Mouse (Mus musculus) CH12.LX (cell line): ENCODE measurements around the gene Map7. TPM values are rescaled to one million over a fixed set of nuclear protein-coding genes. Genes with fewer than 3 reads are reported as not detected.

Experiments
- DNase-seq: peaks from one replicate; pipeline ENCODE4 v3.0.0-alpha.2; 2013; ENCODE audit errors: extremely low read depth
- H3K27ac ChIP-seq: 2 replicates; pipeline ENCODE4 v1.5.1; 2012; ENCODE audit warnings: low read depth, mild to moderate bottlenecking, control low read depth, moderate library complexity; ENCODE audit not compliant: insufficient read depth
- H3K27me3 ChIP-seq: replicated peaks from 2 replicates; pipeline ENCODE3; 2012; ENCODE audit warnings: inconsistent platforms
- H3K36me3 ChIP-seq, 2 experiments: replicated peaks in 1 of 2; 2 replicates each; pipeline versions ENCODE3 to v1.6.1; 2012; ENCODE audit warnings: inconsistent platforms in 1 of 2, low read length in 1 of 2, mild to moderate bottlenecking in 1 of 2, mixed read lengths in 1 of 2, moderate library complexity in 1 of 2; ENCODE audit not compliant: control insufficient read depth in 1 of 2, insufficient read depth in 1 of 2
- H3K4me1 ChIP-seq, 2 experiments: 2 replicates each; pipeline ENCODE4 v1.6.1; 2012; ENCODE audit warnings: inconsistent platforms in 1 of 2, moderate library complexity in 1 of 2; ENCODE audit not compliant: insufficient read depth in 2 of 2, control insufficient read depth in 1 of 2
- H3K4me2 ChIP-seq: 2 replicates; pipeline ENCODE4 v1.6.1; 2012; ENCODE audit warnings: low read depth, mild to moderate bottlenecking, control low read depth; ENCODE audit not compliant: poor library complexity, insufficient read depth, severe bottlenecking
- H3K4me3 ChIP-seq, 3 experiments: fragments of 150-350 bp in 1 of 3; sonication (generic) in 1 of 3; replicated peaks in 1 of 3; 2 replicates each; pipeline versions ENCODE3 to v1.5.1; 2011 to 2012; ENCODE audit warnings: low read depth in 2 of 3, low read length in 2 of 3, mild to moderate bottlenecking in 2 of 3, moderate library complexity in 2 of 3, control low read depth in 1 of 3, improper control_type of control experiment in 1 of 3, inconsistent platforms in 1 of 3, mixed read lengths in 1 of 3; ENCODE audit not compliant: poor library complexity in 1 of 3
- H3K79me2 ChIP-seq: replicated peaks from 2 replicates; pipeline ENCODE4 v1.6.1; 2012; ENCODE audit warnings: mild to moderate bottlenecking, moderate library complexity; ENCODE audit not compliant: control insufficient read depth, poor library complexity, insufficient read depth, severe bottlenecking; ENCODE audit errors: extremely low read depth
- H3K9ac ChIP-seq: 2 replicates; pipeline ENCODE4 v1.6.1; 2012; ENCODE audit warnings: low read depth, mild to moderate bottlenecking, control low read depth, moderate library complexity; ENCODE audit not compliant: insufficient read depth
- H3K9me3 ChIP-seq: replicated peaks from 2 replicates; pipeline ENCODE3; 2012; ENCODE audit warnings: low read length, inconsistent platforms, mixed read lengths
- CTCF ChIP-seq, 2 experiments: IDR thresholded peaks in 1 of 2; conservative IDR thresholded peaks in 1 of 2; 2 replicates each; pipeline ENCODE4 v1.5.1; 2011 to 2012; ENCODE audit warnings: low read depth in 2 of 2, low read length in 2 of 2, improper control_type of control experiment in 1 of 2, inconsistent platforms in 1 of 2, mild to moderate bottlenecking in 1 of 2, moderate library complexity in 1 of 2
- GABPA ChIP-seq: IDR thresholded peaks from 2 replicates; pipeline ENCODE4 v1.6.1; 2012; ENCODE audit warnings: low read depth, low read length, improper control_type of control experiment, inconsistent platforms; ENCODE audit not compliant: insufficient replicate concordance
- HCFC1 ChIP-seq: IDR thresholded peaks from 2 replicates; pipeline ENCODE4 v1.6.1; 2012; ENCODE audit warnings: low read depth, mild to moderate bottlenecking, inconsistent platforms, low read length, improper control_type of control experiment
- JUND ChIP-seq: conservative IDR thresholded peaks from 2 replicates; pipeline ENCODE4 v1.6.1; 2011; ENCODE audit warnings: low read depth, low read length, improper control_type of control experiment
- MAX ChIP-seq: IDR thresholded peaks from 2 replicates; pipeline ENCODE4 v1.6.1; 2011; ENCODE audit warnings: low read length, improper control_type of control experiment
- MAZ ChIP-seq: IDR thresholded peaks from 2 replicates; pipeline ENCODE4 v1.6.1; 2012; ENCODE audit warnings: low read depth, mild to moderate bottlenecking, inconsistent platforms, low read length, improper control_type of control experiment, moderate library complexity
- MYC ChIP-seq: IDR thresholded peaks from 2 replicates; pipeline ENCODE4 v1.6.1; 2011; ENCODE audit warnings: low read depth, mild to moderate bottlenecking, improper control_type of control experiment, low read length
- NRF1 ChIP-seq: IDR thresholded peaks from 2 replicates; pipeline ENCODE4 v1.6.1; 2014; ENCODE audit warnings: low read depth, mild to moderate bottlenecking, inconsistent platforms, low read length, improper control_type of control experiment, moderate library complexity
- POLR2AphosphoS2 ChIP-seq: IDR thresholded peaks from 2 replicates; pipeline ENCODE4 v1.6.1; 2011; ENCODE audit warnings: low read depth, low read length, improper control_type of control experiment
- RCOR1 ChIP-seq: conservative IDR thresholded peaks from 2 replicates; pipeline ENCODE4 v1.6.1; 2012; ENCODE audit warnings: low read depth, mild to moderate bottlenecking, inconsistent platforms, low read length, improper control_type of control experiment
- TCF12 ChIP-seq: IDR thresholded peaks from 2 replicates; pipeline ENCODE4 v1.6.1; 2014; ENCODE audit warnings: low read depth, mild to moderate bottlenecking, inconsistent platforms, low read length, improper control_type of control experiment
- USF2 ChIP-seq: conservative IDR thresholded peaks from 2 replicates; pipeline ENCODE4 v1.6.1; 2011; ENCODE audit warnings: low read depth, low read length, improper control_type of control experiment
- ZNF384 ChIP-seq: IDR thresholded peaks from 2 replicates; pipeline ENCODE4 v1.6.1; 2012; ENCODE audit warnings: low read depth, low read length, improper control_type of control experiment, inconsistent platforms
- dilution Hi-C: fragments of 300-500 bp; cut with MboI; formaldehyde crosslinking; loops from 2 replicates; pipeline ENCODE4 v1.14.3; 2020; ENCODE audit warnings: low sequenced_read_pairs; ENCODE audit not compliant: extremely low pct_unique_long_range_greater_than_20kb, extremely low pct_ligation_motif_present
- in situ Hi-C: fragments of 300-500 bp; cut with MboI; formaldehyde crosslinking; loops from 3 replicates; pipeline ENCODE4 v1.14.3; 2019; ENCODE audit warnings: low sequenced_read_pairs, low pct_ligation_motif_present, low pct_unique_long_range_greater_than_20kb, mixed read lengths
- polyA plus RNA-seq: library from polyadenylated mRNA; unstranded; fragments of >175 nt; gene quantifications from 2 replicates; pipeline ENCODE4 v1.2.1, GENCODE M21; 2012; ENCODE audit warnings: low read depth; ENCODE audit not compliant: insufficient read length
- total RNA-seq, 2 experiments: library from RNA; depleted of rRNA; stranded (reverse); fragments of 300-350 nt in 1 of 2; fragments of >200 nt in 1 of 2; gene quantifications; 2 replicates each; pipeline ENCODE4 v1.2.3; 2012 to 2014

The Map7 gene
- total and polyA plus RNA-seq, 3 experiments = 7.4 to 31.1 (median 21.6) TPM

DNA sequence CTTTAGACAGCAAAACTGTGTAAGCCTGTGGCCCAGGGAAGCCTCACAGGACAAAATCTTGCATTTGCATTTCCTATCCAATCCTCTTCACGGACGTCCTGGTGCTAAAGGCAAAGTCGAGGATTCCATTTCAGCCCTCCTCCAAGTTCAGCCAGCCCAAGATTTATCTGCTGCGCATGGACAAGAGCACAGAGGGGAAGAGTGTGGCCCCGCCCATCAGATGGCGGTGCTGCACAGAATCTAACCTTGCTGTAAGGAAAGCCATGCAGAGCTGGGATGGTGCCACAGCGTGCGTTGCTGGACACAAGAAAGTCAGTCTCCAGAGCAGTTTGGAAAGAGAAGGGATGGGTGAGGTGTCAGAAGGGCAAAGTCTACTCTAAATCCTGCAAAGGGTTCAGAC is 12.6 kb downstream of the Map7 start:
- Histone ChIP-seq H3K4me3 (no peak overlapping the region), H3K27me3 (no peaks in the 10 kb centered on the region), H3K79me2 (no peaks in the 10 kb centered on the region), H3K4me2 (peak overlapping the region; percentile 26; the same call in 1 of the 2 replicates), H3K4me1 (no peaks in the 10 kb centered on the region), H3K36me3 (no peaks in the 10 kb centered on the region), H3K27ac (no peak overlapping the region), H3K9me3 (no peaks in the 10 kb centered on the region), H3K9ac (no peak overlapping the region)
- TF ChIP-seq NRF1 (0 out of 2 replicates have a peak, but pooled peaks have one; percentile 37), GABPA (no peak), CTCF (conservative IDR thresholded peaks at IDR 0.05 in 1 of 2, IDR thresholded peaks at IDR 0.05 in 1 of 2; ENCODE audit: low read depth in 2 of 2, low read length in 2 of 2) (0 out of 4 replicates have a peak, but pooled peaks of 1 of the 2 experiments have one; percentile 5), TCF12 (no peak)
- dilution Hi-C loops (no loop called here), in situ Hi-C loops (no loop called here)
- no peak for DNase-seq

GRCm38 (mm10) chr10:20164810-20165209 is 16.5 kb downstream of the Map7 start:
- Histone ChIP-seq H3K36me3 (no peaks in the 10 kb centered on the region), H3K27me3 (no peaks in the 10 kb centered on the region), H3K79me2 (no peaks in the 10 kb centered on the region), H3K4me1 (peaks cover 3 to 8% of the 10 kb centered on the region in 2 experiments; a peak in 2 of 4 replicates), H3K4me3 (no peak overlapping the region), H3K9ac (no peak overlapping the region)
- in situ Hi-C loops = no loop called here
- dilution Hi-C loops = no loop called here
- no peak for TF ChIP-seq ZNF384
- TF ChIP-seq USF2 = no peak
- no peak for TF ChIP-seq MAZ
- TF ChIP-seq MAX = no peak
- no peak for TF ChIP-seq JUND
- no peak for TF ChIP-seq RCOR1
- TF ChIP-seq, all 38 proteins: peak for 0
- Histone ChIP-seq H3K27ac (no peak overlapping the region), H3K9me3 (no peaks in the 10 kb centered on the region), H3K4me2 (no peak overlapping the region)
- no peak for DNase-seq

DNA sequence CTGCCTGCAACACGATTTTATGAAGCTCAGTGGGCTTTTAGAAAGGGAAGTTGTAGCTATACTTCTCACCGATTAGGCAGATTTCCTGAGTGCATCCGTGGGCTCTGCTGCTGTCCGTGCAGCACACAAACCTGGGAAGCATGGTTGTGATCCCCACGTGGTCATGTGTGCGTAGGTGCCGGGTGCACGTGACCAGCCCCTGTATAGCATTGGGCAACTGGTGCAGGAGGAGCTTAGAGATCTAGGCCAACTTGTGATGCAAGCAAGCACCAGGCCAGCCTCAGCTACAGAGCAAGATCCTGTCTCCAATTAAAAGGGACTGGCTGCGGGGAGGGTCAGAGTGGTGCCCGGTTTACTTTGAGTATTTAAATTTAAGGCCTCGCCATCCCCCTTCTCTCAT is 18.5 kb downstream of the Map7 start:
- Histone ChIP-seq H3K4me2 (no peak overlapping the region), H3K79me2 (no peaks in the 10 kb centered on the region), H3K9me3 (no peaks in the 10 kb centered on the region), H3K36me3 (no peaks in the 10 kb centered on the region), H3K4me1 (peaks cover 4 to 13% of the 10 kb centered on the region in 2 experiments), H3K27me3 (peaks cover 2% of the 10 kb centered on the region), H3K27ac (no peak overlapping the region), H3K9ac (no peak overlapping the region), H3K4me3 (no peak overlapping the region)
- dilution Hi-C loops = no loop called here
- DNase-seq = no peak
- TF ChIP-seq GABPA (no peak), HCFC1 (no peak), MAX (no peak), MYC (no peak), POLR2AphosphoS2 (no peak)
- TF ChIP-seq, all 38 proteins: peak for 0
- in situ Hi-C loops = no loop called here
